Mouse (Mus musculus): ENCODE results near the gene 9130213A22Rik. TPM values are rescaled to one million over a fixed set of nuclear protein-coding genes. Genes with fewer than 3 reads are reported as not detected.

9130213A22Rik gene
- polyA plus RNA-seq, 1 experiment from 2014 or later: 0.51 TPM

- Histone ChIP-seq H3K4me1 (peaks cover 33% of the 10 kb centered on the region), H3K9me3 (replicated peaks) (no peaks in the 10 kb centered on the region), H3K4me2 (replicated peaks) (peak overlapping the region; percentile 47), H3K4me3 (replicated peaks) (peak overlapping the region; percentile 38), H3K27ac (replicated peaks) (peak overlapping the region; percentile 95), H3K36me3 (no peaks in the 10 kb centered on the region), H3K27me3 (no peaks in the 10 kb centered on the region), H3K9ac (0 out of 2 replicates have a peak overlapping the region, but pooled peaks have one; percentile 6)
- ATAC-seq (ENCODE audit: insufficient number of reproducible peaks, low FRiP score, low TSS enrichment, low read depth): no peak
- WGBS: 6% methylated on average over 9 of the region's 9 CpGs
These were observed 49.7 kb downstream of the 9130213A22Rik start for GRCm38 (mm10) chr11:69072666-69073064.

GRCm38 (mm10) chr11:69072234-69072633 is 50.2 kb downstream of the 9130213A22Rik start:
- peak overlapping the region; percentile 95 for H3K27ac ChIP-seq (replicated peaks)
- no peaks in the 10 kb centered on the region for H3K36me3 ChIP-seq
- H3K4me1 ChIP-seq: peaks cover 33% of the 10 kb centered on the region
- no peaks in the 10 kb centered on the region for H3K27me3 ChIP-seq
- peak overlapping the region; percentile 47 for H3K4me2 ChIP-seq (replicated peaks)
- WGBS: 82% methylated on average over 11 of the region's 11 CpGs
- ATAC-seq (ENCODE audit: insufficient number of reproducible peaks, low FRiP score, low TSS enrichment, low read depth): no peak
- no peaks in the 10 kb centered on the region for H3K9me3 ChIP-seq (replicated peaks)
- peak overlapping the region; percentile 38 for H3K4me3 ChIP-seq (replicated peaks)
- H3K9ac ChIP-seq: 0 out of 2 replicates have a peak overlapping the region, but pooled peaks have one; percentile 6

GRCm38 (mm10) chr11:69071262-69071661 is 51.1 kb downstream of the 9130213A22Rik start:
- 22% methylated on average over 9 of the region's 9 CpGs for WGBS

GRCm38 (mm10) chr11:69070590-69071222 is 51.7 kb downstream of the 9130213A22Rik start, which contains the start of gene Tmem107:
Gene Tmem107 (plus strand): TSS chr11:69070806.
- H3K9ac ChIP-seq: peak within 1 kb of the TSS; percentile 48
- WGBS: under 1% methylated on average over 47 of the region's 47 CpGs
- H3K27ac ChIP-seq (replicated peaks): peak within 1 kb of the TSS; percentile 96
- no peaks in the 10 kb centered on the region for H3K36me3 ChIP-seq
- H3K4me1 ChIP-seq: peaks cover 40% of the 10 kb centered on the region
- H3K27me3 ChIP-seq: no peaks in the 10 kb centered on the region
- H3K9me3 ChIP-seq (replicated peaks): no peaks in the 10 kb centered on the region
- peak; percentile 91 for ATAC-seq (ENCODE audit: insufficient number of reproducible peaks, low FRiP score, low TSS enrichment, low read depth)
- H3K4me2 ChIP-seq (replicated peaks): peak within 1 kb of the TSS; percentile 82
- H3K4me3 ChIP-seq (replicated peaks): peak within 1 kb of the TSS; percentile 65

More at GRCm38 (mm10) chr11:69071262-69071661, 51.1 kb downstream of the 9130213A22Rik start:
- no peaks in the 10 kb centered on the region for H3K36me3 ChIP-seq
- no peak for ATAC-seq (ENCODE audit: insufficient number of reproducible peaks, low FRiP score, low TSS enrichment, low read depth)
- H3K27me3 ChIP-seq: no peaks in the 10 kb centered on the region
- peak overlapping the region; percentile 82 for H3K4me2 ChIP-seq (replicated peaks)
- H3K9ac ChIP-seq: peak overlapping the region; percentile 47
- no peaks in the 10 kb centered on the region for H3K9me3 ChIP-seq (replicated peaks)
- peak overlapping the region; percentile 96 for H3K27ac ChIP-seq (replicated peaks)
- H3K4me1 ChIP-seq: peaks cover 38% of the 10 kb centered on the region
- peak overlapping the region; percentile 65 for H3K4me3 ChIP-seq (replicated peaks)

GRCm38 (mm10) chr11:69070093-69070492 is 52.3 kb downstream of the 9130213A22Rik start:
- peak overlapping the region; percentile 82 for H3K4me2 ChIP-seq (replicated peaks)
- H3K36me3 ChIP-seq: no peaks in the 10 kb centered on the region
- H3K9ac ChIP-seq: peak overlapping the region; percentile 48
- peaks cover 40% of the 10 kb centered on the region for H3K4me1 ChIP-seq
- peak overlapping the region; percentile 65 for H3K4me3 ChIP-seq (replicated peaks)
- H3K27ac ChIP-seq (replicated peaks): peak overlapping the region; percentile 96
- WGBS: under 1% methylated on average over 13 of the region's 13 CpGs
- H3K9me3 ChIP-seq (replicated peaks): no peaks in the 10 kb centered on the region
- no peaks in the 10 kb centered on the region for H3K27me3 ChIP-seq
- ATAC-seq (ENCODE audit: insufficient number of reproducible peaks, low FRiP score, low TSS enrichment, low read depth): no peak

Other genes with a start within 250 kb of the 9130213A22Rik start
- gene Rnf222, start 234.0 kb downstream of the 9130213A22Rik start, polyA plus RNA-seq (2015; fragmentation: Nextera tagmentation; extraction: Ambion mirVana): 3.4 and 3.5 TPM in 2 replicates
- gene Rpl26, start 221.0 kb downstream of the 9130213A22Rik start, polyA plus RNA-seq (2015; fragmentation: Nextera tagmentation; extraction: Ambion mirVana): 985 and 994 TPM in 2 replicates
- not detected in 2 replicates for gene Odf4, start 195.5 kb downstream of the 9130213A22Rik start, polyA plus RNA-seq (2015; fragmentation: Nextera tagmentation; extraction: Ambion mirVana)
- gene Arhgef15, start 165.1 kb downstream of the 9130213A22Rik start, polyA plus RNA-seq (2015; fragmentation: Nextera tagmentation; extraction: Ambion mirVana): 8.0 and 9.7 TPM in 2 replicates
- gene Slc25a35, start 154.5 kb downstream of the 9130213A22Rik start, polyA plus RNA-seq (2015; fragmentation: Nextera tagmentation; extraction: Ambion mirVana): 6.0 and 10.0 TPM in 2 replicates
- 49.5 and 52.3 TPM in 2 replicates for gene Rangrf, start 147.4 kb downstream of the 9130213A22Rik start, polyA plus RNA-seq (2015; fragmentation: Nextera tagmentation; extraction: Ambion mirVana)
- gene Pfas, start 114.1 kb downstream of the 9130213A22Rik start, polyA plus RNA-seq (2015; fragmentation: Nextera tagmentation; extraction: Ambion mirVana): 26.1 and 27.5 TPM in 2 replicates
- 43.7 and 53.5 TPM in 2 replicates for gene Ctc1, start 106.7 kb downstream of the 9130213A22Rik start, polyA plus RNA-seq (2015; fragmentation: Nextera tagmentation; extraction: Ambion mirVana)
- gene Aurkb, start 76.9 kb downstream of the 9130213A22Rik start, polyA plus RNA-seq (2015; fragmentation: Nextera tagmentation; extraction: Ambion mirVana): 122 and 123 TPM in 2 replicates
- 14.9 and 15.7 TPM in 2 replicates for gene Borcs6, start 62.9 kb downstream of the 9130213A22Rik start, polyA plus RNA-seq (2015; fragmentation: Nextera tagmentation; extraction: Ambion mirVana)
- gene Tmem107, start 51.8 kb downstream of the 9130213A22Rik start, polyA plus RNA-seq (2015; fragmentation: Nextera tagmentation; extraction: Ambion mirVana): 102 and 137 TPM in 2 replicates
- 111 and 149 TPM in 2 replicates for gene Vamp2, start 34.1 kb downstream of the 9130213A22Rik start, polyA plus RNA-seq (2015; fragmentation: Nextera tagmentation; extraction: Ambion mirVana)
- gene Per1, start 27.4 kb downstream of the 9130213A22Rik start, polyA plus RNA-seq (2015; fragmentation: Nextera tagmentation; extraction: Ambion mirVana): 29.6 and 34.4 TPM in 2 replicates
- gene Hes7, start 2.2 kb downstream of the 9130213A22Rik start, polyA plus RNA-seq (2015; fragmentation: Nextera tagmentation; extraction: Ambion mirVana): 0.55 and 0.64 TPM in 2 replicates
- 7.6 and 8.9 TPM in 2 replicates for gene Aloxe3, start 3.3 kb upstream of the 9130213A22Rik start, polyA plus RNA-seq (2015; fragmentation: Nextera tagmentation; extraction: Ambion mirVana)
- gene Alox12b, start 34.4 kb upstream of the 9130213A22Rik start, polyA plus RNA-seq (2015; fragmentation: Nextera tagmentation; extraction: Ambion mirVana): 28.7 and 30.5 TPM in 2 replicates
- 0.27 and 0.88 TPM in 2 replicates for gene Alox8, start 75.3 kb upstream of the 9130213A22Rik start, polyA plus RNA-seq (2015; fragmentation: Nextera tagmentation; extraction: Ambion mirVana)
- gene Gucy2e, start 114.4 kb upstream of the 9130213A22Rik start, polyA plus RNA-seq (2015; fragmentation: Nextera tagmentation; extraction: Ambion mirVana): 0.41 and 0.53 TPM in 2 replicates
- 22.6 and 27.8 TPM in 2 replicates for gene Cntrob, start 201.2 kb upstream of the 9130213A22Rik start, polyA plus RNA-seq (2015; fragmentation: Nextera tagmentation; extraction: Ambion mirVana)
- 150 and 156 TPM in 2 replicates for gene Trappc1, start 201.4 kb upstream of the 9130213A22Rik start, polyA plus RNA-seq (2015; fragmentation: Nextera tagmentation; extraction: Ambion mirVana)
- 2.8 and 3.0 TPM in 2 replicates for gene Kcnab3, start 203.7 kb upstream of the 9130213A22Rik start, polyA plus RNA-seq (2015; fragmentation: Nextera tagmentation; extraction: Ambion mirVana)
- 24.5 and 24.7 TPM in 2 replicates for gene Rnf227, start 217.9 kb upstream of the 9130213A22Rik start, polyA plus RNA-seq (2015; fragmentation: Nextera tagmentation; extraction: Ambion mirVana)
- gene Chd3, start 246.8 kb upstream of the 9130213A22Rik start, polyA plus RNA-seq (2015; fragmentation: Nextera tagmentation; extraction: Ambion mirVana): 88.3 and 91.8 TPM in 2 replicates

Measured in embryonic facial prominence, embryonic 15.5 days (tissue).